Mouse (Mus musculus) mesoderm, embryonic 11.5 days (tissue): Measurements from ENCODE around the gene H2-DMb2.

ENCODE experiments used
- DNase-seq: peaks from one replicate; pipeline ENCODE4 v3.0.0-alpha.2; 2012; ENCODE audit warnings: low read depth, low spot score

Gene H2-DMb2

DNA sequence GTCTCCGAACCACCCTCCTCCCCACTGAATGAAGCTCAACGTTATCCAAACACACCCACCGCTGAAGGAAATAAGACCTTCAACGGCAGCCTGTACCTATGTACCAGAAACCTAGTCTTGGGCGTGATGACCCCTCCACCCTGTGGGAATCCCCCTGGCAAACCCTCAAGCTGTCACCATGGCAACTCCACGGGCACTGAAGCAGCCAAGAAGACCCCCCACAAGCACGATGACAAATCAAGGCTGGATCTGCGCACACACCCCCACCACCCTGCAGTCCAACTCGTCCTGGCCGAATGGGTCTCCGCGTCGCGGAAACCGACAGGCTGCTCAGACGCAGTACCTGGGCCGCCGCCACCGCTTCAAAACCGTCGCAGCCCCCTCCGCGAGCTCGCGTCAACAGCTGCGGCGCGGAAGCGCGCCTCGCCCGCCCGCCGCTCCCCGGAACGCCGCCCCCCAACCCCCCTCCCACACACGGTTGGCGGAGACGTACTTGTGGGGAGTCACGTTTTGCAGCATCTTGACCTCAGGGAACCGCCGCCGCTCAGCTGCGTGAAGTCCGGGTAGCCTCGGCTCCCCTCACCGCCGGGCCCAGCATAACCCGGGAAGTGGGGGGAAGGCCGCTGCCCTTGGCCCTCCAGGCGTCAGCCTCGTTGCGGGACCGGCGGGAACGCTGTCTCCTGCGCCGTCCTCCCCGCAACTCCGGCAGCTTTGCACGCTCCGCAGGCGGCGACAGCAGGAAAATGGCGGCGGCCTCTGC lies 24.8 kb upstream of the H2-DMb2 start:
- peak; percentile 50 for DNase-seq

DNA sequence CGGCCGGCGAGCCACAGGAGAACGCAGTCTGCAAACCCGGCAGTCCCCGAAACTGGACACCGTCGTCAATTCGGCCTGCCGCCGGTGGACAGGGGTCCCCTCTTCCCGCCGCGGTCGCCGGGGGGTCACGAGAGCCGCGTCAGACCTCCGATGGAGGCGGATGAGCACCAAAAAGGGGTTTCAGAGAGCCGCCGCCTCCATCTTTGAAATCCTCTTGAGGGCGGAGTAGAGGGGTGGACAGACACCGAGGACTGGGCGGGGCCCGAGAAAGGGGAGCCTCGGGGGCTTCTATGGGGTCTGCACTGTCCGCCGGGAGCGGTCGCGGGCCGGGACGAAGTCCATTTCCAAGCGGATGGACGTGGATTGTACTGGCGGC lies 24.2 kb upstream of the H2-DMb2 start:
- DNase-seq, result no peak

DNA sequence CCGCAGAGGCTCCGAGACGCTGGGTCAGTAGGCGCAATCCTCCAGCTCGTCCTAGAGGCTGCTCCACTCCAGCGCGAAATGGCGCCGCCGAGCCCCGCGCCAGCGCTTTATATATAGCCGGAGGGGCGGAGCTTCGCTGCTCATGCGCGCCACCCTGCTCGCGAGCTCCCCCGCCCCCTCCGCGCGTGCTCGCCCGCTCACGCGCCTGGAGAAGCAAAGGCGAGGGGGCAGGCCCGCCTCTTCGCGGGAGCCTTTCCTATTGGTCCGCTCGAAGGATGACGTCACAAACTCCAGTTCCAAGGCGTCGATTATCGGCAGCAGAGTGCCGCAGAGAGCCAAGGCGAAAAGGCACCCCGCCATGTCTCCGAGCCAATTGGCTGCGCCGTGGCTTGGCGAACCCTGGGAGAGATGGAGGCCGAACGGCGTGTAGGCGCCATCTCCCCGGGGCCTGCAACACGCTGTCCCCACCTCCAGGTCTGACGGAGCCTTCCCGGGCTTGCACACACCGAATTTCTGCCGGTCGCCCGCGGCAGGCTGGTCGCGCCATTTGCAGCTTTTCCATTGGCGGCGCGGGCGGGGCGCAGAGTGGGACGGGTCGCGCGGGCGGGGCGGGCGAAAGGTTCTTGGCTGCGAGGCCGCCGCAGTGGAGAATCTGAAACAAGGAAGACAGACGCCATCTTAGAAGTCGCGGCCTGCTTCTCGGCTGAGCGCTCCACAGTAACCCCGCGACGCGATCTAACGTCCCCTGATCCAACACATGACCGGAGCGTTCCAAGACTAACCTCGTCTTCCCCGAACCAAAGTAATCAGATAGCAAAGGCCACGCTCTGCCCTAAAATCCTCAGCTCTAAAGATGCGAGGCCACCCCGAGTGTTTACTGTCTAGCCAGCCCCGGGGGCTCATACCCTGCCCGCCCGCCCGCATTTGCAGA lies 23.6 kb upstream of the H2-DMb2 start, which contains the start of gene H2-DMa:
TSS of gene H2-DMa (plus strand) at position 293 of the 931 bp plus-strand sequence.
- peak; percentile 99 for DNase-seq

DNA sequence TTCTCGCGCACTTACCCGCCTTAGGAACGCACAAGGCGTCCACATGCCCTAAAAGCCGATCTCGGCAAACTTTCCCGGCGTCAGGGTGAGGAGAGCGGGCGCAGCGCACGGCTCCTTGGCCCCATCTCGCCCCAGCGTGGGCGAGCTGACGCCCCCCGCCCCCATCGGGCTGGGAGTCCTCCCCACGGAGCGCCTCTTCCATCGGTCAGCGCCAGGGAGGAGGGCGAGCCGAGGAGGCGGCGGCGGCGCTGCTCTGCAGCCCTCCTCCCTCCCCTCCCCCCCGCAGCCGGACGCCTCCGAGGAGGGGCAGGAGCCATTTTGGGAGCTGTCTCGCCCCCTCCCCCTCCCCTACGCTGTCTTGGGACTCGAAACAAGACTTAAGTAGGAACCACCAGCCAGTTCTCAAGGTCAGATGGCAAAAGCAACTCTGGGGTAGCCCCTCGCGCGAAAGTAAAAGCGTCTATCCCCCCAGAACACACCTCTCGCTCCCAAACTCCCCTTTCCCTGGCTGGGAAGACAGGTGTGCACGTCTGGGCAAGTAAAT lies 22.9 kb upstream of the H2-DMb2 start:
- DNase-seq, result peak; percentile 91

DNA sequence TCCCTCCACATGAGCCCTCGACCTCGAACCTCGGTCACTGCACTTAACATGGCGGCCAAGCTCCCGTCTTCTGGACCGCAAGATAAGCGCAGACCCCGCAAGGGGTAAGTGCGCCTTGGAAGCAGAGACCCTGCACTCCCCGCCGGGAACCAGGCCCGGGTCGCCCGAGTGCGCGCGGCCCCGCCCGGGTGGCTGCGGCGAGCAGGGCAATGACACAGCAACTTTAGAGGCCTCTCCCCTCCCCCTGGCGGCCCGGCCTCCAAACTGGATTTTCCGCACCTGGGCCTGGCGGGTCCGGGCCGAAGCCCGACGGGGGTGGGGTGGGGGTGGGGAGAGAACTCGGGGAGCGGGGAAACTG lies 22.3 kb upstream of the H2-DMb2 start:
- no peak for DNase-seq

DNA sequence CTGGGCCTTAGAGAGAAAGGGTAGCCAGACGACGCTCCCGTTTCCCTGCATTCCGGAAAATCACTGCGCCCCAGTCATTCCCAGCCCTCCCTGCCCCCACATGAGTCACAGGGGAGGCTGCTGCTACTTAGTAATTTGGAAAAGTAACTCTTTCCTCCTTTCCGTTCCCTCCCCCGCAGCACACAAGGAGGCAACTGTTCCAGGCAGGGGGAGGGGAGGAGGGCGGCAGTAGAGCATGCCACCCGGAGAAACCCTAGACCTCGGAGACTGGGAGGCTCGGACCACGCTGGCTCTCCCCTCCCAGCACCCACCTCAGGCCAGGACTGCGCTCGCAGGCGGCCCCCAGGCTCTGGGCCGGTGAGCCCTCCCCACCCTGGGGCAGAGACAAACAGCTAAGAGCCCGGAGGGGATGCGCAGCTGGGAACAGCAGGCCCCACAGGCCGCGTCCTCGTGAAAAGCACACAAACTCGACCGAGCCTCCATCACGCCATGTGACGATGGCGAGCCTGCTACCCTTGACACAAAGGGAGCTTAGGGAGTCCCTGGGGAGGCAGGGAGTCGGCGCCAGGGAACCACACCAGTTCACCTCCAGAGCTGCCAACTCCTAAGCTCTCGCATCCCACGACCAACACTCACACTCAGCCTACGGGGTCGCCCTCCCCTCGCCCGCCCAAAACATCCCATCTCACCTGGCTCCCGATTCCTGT lies 21.8 kb upstream of the H2-DMb2 start:
- peak; percentile 91 for DNase-seq

DNA sequence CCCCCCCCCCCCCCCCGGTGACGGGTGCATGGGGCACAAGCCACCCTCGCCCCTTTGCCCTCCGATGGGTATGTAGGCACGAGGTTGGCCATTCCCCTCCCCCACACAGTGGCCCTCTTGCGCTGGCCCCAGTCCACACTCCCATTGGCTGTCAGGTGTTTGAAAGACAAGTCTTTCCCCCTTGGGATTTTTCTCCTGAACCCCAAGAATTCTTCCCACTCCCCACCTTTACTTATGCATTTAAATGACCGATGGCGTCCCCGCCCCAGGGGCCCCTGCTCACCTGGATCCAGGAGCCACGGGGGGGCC lies 21.3 kb upstream of the H2-DMb2 start:
- peak; percentile 84 for DNase-seq

DNA sequence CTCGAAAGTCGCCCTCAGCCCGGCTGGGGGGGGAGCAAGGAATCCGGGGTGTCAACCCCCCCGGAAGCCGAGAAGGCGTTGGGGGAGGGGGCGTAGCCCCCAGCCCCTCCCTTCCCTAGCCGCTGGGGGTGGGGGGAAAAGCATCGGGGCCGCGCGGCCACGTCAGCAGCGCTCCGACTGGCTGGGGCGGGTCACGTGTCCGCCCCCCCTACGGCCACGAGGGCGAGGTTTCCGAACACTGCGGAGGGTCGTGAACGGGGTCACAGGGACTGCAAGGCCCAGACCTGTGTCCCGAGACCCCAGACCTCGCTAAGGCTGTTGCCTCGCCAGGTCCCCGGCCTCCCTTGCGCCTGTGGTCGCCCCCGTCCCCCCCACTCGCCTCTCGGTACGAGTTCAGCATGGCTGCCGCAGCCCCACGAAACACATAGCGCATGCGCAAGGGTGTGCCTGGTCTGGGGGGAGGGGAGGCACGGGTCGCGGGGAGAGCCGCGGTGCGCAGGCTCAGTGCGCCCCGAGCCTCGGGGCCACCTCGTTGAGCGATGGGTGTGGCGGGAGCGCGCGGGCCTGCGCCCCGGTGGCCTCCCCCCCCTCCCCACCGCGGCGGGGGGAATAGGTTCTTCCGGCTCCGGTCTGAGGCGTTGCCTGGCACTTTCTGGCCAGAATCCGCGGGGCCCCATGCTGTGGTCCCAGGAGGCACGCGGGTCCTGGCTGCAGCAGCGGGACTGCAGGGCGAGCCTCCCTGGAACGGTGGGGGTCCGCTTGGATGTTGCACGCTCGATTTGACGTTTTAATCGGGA lies 20.7 kb upstream of the H2-DMb2 start, which contains the start of gene Brd2:
TSS of gene Brd2 (minus strand) at position 447 of the 797 bp plus-strand sequence.
- DNase-seq, result peak; percentile 97

DNA sequence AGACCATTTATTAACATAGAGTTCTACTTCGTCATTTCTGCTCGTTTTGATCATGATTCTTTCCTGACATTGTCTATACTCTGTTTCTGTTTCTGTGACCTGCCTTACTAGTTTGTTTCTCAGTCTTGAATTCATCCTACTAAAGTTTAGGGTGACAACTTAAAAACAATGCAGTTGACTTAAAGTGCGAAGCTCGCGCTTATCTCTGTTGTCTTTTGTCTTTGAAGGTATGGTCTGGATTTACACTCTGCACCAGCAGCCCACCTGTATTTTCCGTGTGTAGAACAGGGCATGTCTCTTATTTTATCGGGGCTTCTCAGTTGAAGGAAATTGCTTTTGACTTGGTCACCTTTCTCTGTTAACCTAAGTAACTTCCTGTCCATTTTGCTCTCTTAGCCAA lies 20.0 kb upstream of the H2-DMb2 start:
- DNase-seq, result no peak

DNA sequence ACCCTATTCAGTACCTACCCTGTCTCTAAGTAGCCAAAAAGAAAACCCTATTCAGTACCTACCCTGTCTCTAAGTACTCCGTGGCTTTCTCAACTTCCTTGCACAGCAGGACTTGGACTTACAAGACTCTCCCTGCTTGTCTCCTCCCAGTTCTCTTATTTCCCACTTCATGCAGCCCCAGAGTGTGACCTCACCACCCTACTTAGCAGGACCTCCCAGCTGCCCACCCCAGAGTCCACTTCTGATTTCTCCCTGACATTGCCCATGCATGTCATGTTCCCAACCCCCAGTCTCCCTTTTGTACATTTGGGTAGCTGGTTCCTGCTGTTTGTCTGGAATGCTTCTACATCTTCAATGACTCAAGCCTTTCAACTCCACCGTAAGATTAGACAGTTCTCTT lies 19.6 kb upstream of the H2-DMb2 start:
- peak; percentile 36 for DNase-seq

DNA sequence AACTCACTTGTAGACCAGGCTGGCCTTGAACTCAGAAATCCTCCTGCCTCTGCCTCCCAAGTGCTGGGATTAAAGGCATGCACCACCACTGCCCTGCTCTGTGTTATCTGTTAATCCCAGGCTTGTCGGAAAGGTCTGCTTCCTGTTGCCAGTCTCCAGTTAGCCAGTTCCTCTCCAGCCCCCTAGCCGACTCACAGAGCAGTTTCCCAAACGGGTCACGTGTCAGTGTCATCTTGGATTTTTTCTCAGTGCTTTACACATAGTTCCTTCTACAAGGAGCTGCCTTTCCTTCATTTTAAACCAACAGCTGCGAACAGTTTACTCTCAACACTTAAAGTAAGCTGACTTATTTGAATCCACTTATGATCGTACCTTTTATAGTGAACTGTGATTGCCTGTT lies 18.5 kb upstream of the H2-DMb2 start:
- no peak for DNase-seq

DNA sequence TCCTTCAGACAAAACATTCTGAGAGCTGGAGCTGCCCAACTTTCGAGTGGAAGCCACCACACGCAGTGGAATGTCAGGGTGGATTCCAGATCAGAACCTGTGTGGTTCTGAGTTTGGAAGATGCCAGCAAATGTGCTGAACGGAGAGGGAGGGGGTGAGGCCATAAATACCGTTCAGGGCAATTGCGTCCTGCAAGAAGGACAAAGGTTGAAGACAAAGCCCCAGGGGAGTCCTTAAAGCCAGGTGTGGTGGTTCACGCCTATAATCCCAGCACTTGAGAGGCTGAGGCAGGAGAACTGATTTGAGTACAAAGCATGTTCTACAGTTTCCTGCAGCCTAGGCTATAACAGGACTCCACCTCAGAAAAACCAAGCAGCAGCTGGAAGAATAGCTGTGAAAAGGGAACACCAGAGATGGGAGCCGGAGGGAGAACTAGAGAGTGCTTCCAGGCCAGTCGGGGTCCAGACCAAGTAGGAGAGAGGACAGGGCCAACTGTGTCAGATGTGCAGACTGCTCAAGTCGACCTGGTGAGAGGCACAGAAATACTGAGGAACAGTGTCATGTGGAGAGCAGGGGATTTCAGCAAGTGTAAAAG lies 16.2 kb upstream of the H2-DMb2 start:
- DNase-seq, result no peak

DNA sequence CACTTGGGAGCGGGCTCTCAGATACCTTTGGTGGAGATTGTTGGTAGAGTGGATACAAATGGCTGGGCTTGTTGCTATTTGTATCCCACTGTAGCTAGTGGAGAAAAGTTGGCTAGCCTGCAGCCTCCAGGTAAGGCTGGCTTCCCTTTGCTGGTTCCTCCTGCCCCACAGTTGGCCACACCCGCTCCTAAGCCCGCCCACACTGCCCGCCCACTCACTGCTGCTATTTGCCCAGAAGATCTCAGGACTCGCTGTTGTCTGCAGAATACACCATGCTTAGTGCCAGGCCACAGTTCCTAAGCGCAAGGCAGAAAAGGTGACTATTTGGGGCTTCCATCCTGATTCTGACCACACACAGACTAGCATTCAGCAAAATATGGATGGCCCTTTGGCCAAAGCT lies 15.6 kb upstream of the H2-DMb2 start:
- DNase-seq, result no peak

DNA sequence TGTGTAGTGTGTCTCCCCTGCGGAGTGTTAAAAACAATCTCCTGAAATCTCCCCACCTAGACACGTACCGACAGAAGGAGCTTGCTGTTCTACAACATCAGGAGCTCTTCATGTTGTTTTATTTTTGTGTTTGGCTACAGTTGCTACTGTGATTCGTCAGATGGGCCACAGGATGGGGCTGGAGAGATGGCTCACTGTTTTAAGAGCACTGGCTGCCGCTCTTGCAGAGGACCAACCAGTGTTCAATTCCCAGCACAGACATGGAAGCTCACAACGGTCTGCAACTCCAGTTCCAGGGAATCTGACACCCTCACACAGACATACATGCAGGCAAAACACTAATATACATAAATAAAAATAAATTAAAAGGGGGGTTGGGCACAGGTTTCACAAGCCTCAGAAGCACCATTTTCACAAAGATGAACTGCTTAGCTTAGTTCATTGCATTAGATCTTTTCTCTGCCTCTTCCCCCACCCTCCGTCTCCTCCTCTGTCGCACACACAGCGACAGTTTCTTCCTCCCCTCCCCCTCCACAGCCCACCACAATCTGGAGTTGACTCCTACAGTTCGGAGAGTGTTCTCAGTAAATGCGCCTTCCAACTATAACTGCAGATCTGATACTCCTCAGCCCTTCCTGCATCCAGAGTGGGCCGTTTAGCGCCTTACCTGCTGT lies 14.7 kb upstream of the H2-DMb2 start:
- no peak for DNase-seq

DNA sequence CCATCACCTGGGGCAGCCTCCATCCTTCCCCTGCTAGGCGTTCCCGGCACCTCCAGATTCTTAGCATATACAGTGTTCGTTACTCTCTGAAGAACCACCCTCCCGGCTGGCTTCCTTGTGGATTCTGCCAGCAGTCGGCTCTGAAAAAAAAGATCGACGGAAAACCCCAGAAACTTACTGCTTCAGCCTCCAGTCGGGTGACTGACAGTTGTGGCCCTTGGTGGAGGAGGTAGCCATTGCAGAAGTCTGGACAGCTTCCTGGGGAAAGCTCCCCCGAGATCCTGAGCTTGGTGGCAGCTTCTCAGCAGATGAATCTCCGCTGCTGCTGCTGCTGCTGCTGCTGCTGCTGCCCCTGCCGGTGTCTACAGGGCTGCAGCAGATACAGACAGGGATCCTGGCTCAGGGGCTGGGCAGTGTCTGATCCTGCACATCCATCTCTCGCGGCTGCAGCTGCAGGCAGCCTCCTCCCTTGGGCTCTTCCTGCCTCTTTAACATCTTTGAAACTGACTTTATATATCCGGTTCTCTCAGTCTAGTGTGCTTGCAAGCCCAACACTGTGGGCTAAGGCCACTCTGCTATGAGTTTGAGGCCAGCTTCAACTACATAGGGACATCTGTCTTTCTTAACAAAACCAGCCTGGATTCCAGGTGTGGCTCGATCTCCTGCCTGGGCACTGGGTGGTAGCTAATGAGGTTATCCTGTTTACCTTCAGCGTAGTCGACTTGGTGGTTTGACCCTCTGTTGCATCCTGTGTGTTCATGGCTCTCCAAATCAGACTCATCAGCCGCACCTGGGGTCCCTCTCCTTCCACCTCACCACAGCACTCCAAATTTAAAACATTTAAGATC lies 13.9 kb upstream of the H2-DMb2 start:
- no peak for DNase-seq

DNA sequence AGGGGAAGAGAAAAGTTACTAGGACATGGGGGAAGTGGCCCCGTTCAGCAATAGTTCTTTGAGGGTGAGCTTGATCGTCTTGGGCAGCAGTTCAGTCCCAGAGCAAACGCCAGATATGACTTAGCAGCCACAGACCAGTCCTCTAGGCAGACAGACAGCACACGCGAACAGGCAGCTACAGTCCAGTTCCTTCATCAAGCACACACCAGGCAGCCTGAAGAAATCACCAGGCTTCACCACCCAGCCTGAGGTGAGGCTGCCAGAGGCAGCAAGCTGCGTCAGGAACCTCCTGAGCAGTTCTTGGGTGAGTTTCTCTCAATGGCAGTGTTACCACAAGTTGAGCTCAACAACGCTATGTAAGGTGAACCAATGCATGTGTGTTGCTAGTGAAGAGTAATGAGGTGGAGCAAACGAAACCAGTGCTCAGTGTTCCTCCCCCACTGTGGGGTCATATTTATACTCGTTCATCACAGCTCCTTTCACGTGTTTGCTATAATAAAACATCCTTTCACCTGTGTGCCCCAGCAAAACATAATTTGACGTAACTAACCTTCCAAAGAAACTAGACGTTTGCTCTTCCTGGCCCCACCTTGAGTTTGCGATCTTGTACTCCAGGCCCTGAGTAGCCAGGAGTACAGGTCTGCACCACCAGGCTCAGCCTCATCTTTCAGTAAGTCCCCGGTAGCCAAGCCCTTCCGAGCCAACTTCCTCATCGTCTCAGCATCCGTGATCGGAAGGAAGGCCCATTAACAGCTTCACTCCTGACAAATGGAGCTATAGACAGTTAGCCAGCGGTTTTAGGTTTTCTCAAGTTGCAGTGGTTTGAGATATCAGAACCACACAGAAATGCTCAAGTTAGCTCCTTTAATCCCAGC lies 12.8 kb upstream of the H2-DMb2 start:
- no peak for DNase-seq

DNA sequence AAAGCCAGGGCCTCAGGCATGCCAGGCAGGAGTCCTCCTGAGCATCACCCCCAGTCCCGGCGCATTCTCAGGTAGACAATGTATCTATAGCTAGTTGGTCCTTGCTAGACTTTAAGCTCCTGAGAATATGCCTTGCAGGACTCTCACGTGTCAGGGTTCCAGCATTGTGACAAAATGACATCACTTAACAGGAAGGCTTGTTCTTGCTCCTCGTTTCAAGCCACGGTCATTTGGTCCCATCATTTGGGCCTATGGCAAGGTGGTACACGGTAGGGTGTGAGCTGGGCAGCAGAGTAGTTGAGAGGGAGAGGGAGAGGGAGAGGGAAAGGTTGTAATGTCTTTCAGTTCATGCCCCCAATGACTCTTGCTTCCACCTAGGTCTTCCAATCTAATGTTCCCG lies 11.2 kb upstream of the H2-DMb2 start:
- DNase-seq, result no peak

DNA sequence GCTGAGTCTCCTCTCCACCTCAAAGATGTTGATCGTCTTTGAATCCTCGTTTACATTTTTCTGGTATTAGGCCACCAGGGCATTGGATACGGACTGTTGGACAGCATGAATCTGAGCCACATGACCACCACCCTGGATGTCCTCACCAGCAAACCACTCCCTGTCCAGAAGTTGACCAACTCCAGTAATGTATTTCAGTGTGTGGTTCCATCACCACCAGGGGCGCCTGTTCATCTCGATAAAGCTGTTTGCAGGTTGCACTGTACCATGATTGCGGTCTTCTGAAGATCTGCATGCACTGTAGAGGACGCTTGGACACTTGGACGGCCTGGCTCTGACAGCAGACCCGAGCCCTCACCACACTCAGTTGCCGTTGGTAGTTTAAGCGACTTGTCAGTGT lies 9.8 kb upstream of the H2-DMb2 start:
- DNase-seq, result no peak
